Mouse (Mus musculus): ENCODE data around the gene Krt13.

Krt13 gene

DNA sequence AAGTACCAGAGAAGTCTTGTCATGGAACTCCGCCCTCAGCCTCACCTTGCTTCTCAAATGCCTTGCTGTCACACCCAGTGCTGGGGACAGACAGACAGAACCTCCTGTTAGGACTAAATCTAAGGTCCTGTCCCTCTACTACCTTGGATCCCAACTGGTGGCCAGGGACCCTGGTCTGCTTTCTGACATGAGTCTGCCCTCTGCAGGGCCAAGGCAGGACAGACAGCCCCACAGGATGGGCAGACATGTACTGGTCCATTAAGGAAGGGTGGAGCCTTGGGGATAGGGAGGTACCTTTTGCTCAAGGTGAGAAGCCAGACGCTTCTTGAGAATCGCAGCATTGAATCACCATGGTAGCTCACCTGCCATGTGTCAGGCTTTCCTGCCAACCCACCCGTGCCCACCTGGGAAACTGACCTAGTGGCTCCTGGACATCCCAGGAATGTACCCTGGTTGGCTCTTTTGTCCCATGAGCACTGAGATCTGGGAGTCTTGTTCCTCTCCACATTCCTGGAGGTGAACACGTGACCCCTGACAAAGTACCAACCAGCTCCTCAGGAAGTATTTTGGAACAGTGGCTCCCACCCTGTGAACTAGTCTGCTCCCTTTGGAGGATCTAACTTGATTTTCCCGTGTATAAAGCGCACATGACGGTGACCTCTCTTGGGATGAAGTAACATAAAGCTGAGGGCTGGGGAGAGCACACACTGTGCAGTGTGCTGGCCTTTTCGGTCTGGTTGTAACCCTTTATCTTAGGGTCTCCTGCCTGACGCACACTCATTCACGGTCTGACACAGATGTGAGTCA lies 8.2 kb downstream of the Krt13 start:
- no peak for DNase-seq

GRCm38 (mm10) chr11:100105576-100106122 lies 15.7 kb downstream of the Krt13 start, which contains the start of gene Krt36:
Gene Krt36 (minus strand): TSS chr11:100105626.
- DNase-seq, result no peak

DNA sequence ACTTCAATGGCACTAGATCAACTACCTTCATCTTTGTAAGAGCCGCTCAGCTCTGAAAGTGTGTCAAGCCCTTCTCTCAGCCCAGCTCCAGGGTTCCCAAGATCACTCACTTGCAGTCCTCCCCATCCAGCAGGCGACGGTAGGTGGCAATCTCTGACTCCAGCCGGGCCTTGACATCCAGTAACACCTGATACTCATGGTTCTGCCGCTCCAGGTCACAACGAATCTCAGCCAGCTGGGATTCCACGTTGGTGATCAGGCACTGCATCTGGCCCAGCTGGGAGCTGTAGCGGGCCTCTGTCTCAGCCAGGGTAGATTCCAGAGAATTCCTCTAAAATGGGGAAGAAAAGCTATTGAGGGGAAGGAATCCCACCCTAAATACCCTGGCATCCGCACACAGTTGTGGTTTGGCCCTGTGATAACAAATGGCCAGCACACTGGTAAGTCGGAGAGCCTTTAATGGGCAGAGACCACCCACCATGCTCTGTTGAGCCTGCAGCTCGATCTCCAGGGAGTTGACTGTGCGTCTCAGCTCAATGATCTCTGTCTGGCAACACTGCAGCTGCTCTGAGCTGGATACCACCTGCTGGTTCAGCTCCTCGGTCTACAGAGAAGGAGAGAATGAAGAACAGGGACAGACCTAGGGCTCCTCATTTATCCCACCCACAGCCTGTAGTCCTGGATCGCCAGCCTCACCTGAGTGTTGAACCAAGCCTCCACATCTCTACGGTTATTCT lies 18.5 kb downstream of the Krt13 start:
- no peak for DNase-seq

- no peak for DNase-seq
These were observed 21.0 kb downstream of the Krt13 start for GRCm38 (mm10) chr11:100100391-100100790.

- DNase-seq, result no peak
These were observed 23.5 kb downstream of the Krt13 start for GRCm38 (mm10) chr11:100097819-100098218.

GRCm38 (mm10) chr11:100096141-100096540 lies 25.2 kb downstream of the Krt13 start, which contains the start of gene Krt35:
Gene Krt35 (minus strand): TSS chr11:100096241.
- no peak for DNase-seq

DNA sequence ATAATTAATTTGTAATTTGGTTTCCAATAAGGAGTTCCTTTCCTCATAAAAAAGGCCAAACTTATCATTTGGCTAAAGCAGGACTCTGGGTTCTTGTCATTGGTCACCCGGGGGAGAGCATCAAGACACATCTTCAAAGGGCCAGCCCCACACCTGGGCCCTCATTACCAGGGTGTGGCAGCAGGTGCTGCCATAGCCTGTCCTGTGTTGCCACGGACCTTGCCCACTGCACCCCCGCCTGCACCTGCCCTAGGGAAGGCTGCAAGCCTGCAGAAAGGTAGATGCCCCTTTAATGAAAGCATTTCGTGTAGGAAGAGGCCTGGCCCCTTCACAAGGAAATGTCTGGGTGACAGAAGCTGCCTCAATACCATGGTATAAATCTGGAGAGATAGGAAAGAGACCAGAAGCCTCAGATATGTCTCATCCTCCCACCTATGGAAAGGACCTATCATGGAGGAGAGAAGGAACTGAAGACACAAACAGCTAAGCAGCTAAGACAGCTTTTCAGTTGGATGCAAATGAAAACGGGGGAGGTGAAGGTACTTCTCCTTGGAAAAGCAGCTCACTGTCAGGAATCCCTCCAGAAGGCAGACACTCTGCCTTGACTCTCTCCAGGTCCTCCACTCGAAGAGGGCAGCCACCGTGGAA lies 32.9 kb downstream of the Krt13 start:
- DNase-seq, result no peak

GRCm38 (mm10) chr11:100087861-100088260 lies 33.5 kb downstream of the Krt13 start, which contains the start of gene Krt32:
Gene Krt32 (minus strand): TSS chr11:100088226.
- no peak for DNase-seq

- DNase-seq, result no peak
These were observed 47.5 kb downstream of the Krt13 start for GRCm38 (mm10) chr11:100073873-100074272.
